Mouse (Mus musculus) gastrocnemius, postnatal 4 days (tissue): Measurements from ENCODE around the gene Serpini1. TPM values are rescaled to one million over a fixed set of nuclear protein-coding genes. Genes with fewer than 3 reads are reported as not detected.
A peak's percentile ranks its signal among the peaks of the same experiment; 100 is the strongest.

Experiments
- DNase-seq, 2 experiments: peaks; one replicate each; pipeline ENCODE4 v3.0.0; 2021 to 2022; ENCODE audit warnings: low spot score in 2 of 2, mixed read lengths in 2 of 2
- long read RNA-seq, 2 experiments: library from polyadenylated mRNA; stranded (forward); transcript quantifications; one replicate each; pipeline ENCODE4 v2.0.0; 2021
- total RNA-seq, 2 experiments: library from RNA; stranded (reverse); gene quantifications; 2 replicates each; pipeline ENCODE4 v1.2.3; 2021

The Serpini1 gene
- total RNA-seq, result 1 to 10 TPM in 1 of 2 experiments, under 1 TPM in 1; 0.91 to 1.1 TPM
- long read RNA-seq, experiment 1, full-length matches to known transcripts, result 2 of 2 reads
- long read RNA-seq, experiment 1, partial matches to known transcripts, result 0 of 2 reads
- long read RNA-seq, experiment 1, other reads (novel, unspliced or antisense), result 0 of 2 reads
- long read RNA-seq, experiment 2, full-length matches to known transcripts, result 1 of 1 reads
- long read RNA-seq, experiment 2, partial matches to known transcripts, result 0 of 1 reads
- long read RNA-seq, experiment 2, other reads (novel, unspliced or antisense), result 0 of 1 reads

DNA sequence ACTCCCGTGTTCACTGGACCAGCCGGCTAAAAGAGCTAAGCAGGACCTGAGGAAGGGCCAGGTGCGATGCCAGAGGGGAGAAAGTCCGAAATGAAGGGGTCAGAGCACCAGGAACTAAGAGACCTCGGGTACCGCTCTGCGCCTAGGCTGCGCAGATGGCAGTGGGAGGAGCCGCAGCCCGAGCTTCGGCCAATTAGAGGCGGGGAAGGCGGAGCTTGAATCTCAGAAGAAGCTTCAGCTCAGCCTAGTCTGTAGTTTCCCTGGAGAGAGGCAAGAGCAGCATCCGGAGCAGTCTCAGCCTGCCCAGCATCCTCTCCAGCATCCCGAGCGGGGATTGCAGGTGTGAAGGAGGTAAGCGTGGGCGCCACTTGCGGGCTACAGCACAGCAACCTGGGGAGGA lies at the start of gene Serpini1:
Gene Serpini1, plus strand, starts transcription at position 256 of the 400 bp plus-strand sequence.
- peak; percentile 57 to 83 for DNase-seq

DNA sequence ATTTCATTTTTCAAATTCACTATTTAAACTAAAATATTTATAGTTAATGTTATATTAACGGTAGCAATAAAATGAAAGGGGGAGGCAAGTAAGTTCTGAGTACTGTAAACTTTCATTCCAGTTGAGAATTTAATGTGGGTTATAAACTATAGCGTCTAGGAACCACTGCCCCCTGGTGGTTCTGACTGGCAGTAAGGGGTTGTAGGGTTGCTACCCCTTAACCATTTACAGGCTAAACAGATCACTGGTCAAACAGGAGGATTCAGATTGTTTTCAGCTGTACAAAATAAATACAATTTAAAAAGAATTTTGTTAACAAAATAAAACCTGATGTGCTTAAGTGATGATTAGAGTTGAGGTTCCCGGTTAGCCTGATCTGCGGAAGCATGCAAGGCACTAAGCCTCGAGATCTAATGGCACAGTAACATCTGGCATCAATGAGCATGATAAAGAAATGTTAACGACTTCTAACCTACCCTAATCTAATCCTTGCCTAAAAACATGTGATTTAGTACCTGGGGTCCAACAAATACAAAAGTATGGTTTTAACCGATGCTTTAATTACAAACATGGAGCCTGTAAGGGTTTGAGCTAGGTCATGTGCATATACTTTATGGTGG lies 39.6 kb upstream of the Serpini1 start:
- peak in 1 of 2 experiments; percentile 38 for DNase-seq

DNA sequence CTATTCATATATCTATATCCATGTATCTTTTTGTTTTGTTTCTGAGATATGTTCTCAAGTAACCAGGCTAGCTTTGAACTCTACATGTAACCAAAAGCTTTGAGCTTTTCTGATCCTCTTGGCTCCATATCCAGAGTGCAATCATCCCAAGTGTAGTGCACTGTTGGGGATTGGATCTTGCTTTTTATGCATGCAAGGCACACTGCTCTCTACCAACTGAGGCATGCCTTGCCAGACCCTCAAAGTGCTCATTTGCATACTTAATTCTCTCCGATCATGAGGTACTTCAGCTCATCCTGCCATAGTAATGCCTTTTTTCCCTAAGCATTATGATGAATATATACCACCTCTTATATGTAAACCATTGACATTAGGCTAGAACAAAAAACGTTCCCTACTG lies 36.0 kb upstream of the Serpini1 start:
- DNase-seq, result no peak

DNA sequence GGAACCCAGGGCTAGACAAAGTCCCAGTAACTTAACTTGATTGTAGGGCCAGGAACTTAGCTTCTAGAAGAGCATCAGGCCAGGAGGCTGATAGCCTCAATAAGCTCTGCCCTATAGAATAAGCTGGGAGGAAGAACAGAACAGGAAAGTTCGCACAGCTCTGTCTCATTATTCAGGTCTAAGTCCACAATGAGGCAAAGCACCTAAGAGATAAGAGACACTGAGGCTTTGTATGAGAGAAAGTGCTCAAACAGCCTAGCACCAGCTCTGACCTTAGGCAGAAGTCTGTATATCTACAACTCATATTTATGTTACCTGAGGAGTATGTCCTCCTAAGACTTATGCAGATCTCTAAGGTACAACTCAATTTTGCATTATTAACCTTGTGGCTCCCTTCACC lies 34.8 kb upstream of the Serpini1 start:
- DNase-seq, result no peak

DNA sequence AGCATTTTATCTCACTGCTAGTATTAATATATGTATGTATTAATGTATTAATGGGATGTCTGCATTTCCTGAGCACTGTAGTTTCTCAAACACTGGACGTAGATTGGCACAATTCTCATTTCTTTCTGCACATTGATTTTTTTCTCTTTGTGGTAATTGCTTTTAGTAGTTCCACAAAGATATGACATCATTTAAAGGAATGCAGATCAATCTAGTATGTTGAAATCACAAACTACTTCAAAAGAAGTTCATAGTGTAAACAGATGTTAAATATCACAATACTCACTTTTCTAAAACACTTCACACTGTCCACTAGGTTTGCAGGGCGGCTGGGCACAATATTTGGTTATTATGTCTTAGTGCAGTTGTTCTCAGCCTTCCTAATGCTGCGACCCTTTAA lies 26.3 kb upstream of the Serpini1 start:
- no peak for DNase-seq

DNA sequence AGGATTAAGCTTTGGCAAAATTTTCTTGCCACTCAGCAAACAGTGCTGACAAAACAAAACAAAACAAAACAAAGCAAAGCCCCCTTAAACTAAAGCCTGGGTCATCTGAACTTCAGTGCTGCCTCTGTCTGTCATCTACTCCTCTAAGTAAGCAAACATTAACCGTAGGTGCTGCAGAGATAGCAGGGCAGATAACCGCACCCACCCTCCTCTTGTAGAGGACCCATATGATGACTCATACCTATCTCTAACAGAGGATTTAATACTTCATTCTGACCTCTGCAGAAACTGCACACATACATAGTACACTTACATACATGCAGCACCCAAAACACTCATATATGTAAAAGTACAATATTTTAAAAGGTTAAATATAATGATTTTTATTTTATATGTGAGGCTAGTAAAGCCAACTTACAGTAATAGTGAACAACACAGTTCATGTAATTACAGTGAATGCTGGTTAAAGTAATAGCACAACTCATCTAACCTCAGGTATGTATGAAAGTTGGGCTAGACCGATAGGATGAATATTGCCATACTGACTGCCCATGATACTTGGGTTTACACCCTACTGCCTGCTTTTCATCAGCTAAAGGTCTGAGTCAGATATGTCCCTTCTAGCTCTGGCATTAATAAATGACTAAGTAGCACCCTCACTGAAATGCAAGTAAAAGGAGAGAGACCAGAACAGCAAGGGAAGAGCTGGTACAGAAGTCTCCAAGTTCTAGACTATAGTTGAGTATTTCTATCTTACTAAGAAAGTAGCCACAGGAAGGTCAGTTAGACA lies 23.1 kb upstream of the Serpini1 start:
- no peak for DNase-seq

DNA sequence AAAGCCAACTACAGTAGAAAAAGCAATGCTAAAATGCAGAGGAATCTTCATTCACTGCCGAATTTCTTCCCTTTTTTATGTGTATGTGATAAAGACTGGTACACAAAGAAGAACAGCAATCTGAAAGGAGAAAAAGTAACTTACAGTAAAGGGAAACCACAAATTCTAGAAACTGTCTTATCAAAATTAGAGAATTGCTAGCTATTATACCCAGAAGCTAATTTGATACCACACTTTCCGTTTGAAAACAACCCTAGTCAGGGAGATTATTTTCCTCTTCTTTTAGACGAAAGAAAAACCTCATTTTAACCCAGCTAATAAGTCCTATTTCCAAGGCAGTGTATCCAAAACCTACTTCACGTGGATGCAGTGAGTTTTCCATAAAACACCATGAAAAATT lies 16.1 kb upstream of the Serpini1 start:
- DNase-seq, result no peak

DNA sequence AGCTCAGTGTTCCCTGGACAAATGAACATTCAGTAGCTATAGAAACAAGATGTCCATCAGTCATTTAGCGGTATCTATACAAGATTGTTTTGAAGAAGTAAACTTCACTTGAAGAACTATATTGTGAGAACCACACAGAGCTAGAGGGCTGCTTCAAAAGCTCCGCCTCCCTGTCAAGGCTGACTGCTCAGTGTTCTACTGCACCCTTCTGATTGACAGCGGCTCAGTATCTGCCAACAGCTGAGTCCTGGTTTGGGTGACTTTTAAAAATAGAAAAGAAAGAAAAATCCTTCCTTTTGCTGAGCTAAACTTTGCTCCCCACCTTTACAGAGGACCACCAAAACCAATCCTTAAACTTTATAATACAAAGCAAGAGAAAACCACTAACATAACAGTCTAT lies 14.5 kb upstream of the Serpini1 start:
- no peak for DNase-seq

DNA sequence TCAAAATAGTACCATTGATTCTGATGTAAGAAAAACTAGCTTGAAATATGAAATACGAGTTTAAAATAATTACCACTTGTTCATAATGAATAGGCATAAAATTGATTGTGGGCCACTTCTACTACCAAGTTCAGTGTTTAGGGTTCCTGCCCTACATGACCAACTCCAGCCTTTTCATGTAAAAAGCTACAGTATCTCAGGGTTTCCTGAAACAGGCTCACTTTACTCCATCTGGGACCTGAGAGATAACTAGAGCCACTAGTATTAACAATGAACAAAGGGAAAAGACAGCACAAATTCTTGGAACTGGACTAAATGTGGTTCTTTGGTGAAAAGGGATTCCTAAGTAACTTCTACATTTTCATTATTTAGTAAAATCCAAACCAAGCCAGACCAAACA lies 13.1 kb upstream of the Serpini1 start:
- no peak for DNase-seq

DNA sequence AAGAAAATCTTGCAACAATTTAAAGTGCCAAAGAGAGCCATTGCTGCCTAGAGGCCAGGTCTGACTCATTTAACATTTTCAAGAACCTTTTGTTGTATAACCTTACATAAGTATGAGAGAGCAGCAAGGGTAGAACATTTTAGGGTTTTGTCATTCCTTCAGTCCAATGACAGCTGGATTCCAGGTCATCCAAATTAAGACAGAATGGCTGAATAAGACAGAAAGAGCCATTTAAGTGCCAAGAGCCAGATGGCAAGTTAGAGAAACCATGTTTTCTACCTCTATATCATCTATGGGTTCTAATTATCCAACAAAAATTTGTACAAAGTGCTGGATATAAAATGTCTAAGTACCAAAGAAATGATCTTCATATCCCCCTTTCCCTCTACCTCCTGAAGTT lies 6.1 kb upstream of the Serpini1 start:
- no peak for DNase-seq

DNA sequence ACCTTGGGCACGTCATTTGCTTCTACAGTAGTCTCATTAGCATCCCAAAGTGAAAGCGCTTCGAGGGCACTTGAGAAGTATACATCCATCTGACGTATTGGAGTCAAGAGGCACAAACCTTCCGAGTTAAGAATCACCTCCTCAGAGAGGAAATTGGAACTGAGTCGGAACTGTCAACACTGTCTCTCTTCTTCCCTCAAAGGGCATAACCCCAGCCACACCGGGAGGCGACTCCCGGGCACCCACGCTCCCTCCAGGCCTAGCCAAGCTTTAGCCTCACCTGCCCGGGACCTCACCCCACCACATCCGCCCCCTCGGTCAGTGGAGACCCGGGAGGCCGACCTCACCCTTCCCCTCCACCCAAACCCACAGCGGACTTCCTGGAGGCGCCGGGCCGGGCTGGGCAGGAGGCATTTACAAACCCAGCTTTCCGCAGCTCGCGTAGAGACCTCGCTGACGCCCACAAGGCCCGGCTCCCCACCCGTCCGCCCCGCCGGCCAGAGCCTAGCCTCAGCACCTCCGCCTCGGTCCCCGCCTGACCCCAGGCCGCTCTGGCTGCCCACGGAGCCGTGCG lies 1.1 kb upstream of the Serpini1 start:
- peak in 1 of 2 experiments; percentile 28 for DNase-seq

DNA sequence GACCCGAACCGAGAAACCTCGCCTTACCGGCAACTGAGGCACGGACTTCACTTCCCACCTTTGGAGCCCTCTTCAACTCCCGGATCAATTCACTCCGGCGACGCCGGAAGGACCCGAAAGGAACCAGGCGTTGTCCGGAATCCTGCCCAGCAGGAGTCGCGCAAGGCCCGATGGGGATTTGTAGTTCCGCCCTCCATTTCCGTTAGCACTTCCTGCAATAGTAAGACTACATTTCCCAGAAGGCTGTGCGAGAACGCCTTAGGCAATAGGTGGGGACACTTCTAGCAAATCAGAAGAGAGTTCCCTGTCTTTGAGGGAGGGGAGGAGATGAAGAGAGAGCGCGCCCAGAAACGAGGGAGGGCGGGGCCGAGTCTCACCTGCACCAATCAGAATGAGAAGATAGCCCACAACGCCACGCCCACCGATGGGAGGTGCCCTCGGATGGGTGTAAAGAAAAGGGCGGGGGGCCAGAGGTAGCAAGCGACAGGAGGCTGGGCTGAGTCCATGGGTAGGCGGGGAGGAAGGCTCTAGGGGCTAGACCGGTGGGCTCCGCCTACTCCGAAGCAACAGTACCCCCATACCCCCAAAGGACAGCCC lies 554 bp upstream of the Serpini1 start, which contains the start of gene Pdcd10:
Gene Pdcd10, minus strand, starts transcription at position 162 of the 597 bp plus-strand sequence.
- DNase-seq, result peak; percentile 92 to 97

DNA sequence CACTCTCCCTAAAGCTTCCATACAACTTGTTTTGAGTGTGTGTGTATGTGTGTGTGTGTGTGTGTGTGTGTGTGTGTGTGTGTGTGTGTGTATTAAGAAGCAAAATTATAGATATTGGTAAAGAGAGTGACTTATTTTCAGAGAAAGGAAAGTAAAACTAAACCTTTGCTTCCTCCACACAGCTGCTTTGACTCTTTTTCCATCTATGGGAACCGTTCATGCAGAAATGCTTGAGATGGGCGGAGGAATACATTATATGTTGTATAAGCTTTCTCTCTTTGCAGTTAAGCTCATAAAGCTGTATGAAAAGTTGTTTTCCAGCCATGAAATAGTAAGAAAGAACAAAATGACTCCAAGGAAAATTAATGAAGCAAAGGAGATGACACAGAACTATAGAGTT lies 16.7 kb downstream of the Serpini1 start:
- no peak for DNase-seq

DNA sequence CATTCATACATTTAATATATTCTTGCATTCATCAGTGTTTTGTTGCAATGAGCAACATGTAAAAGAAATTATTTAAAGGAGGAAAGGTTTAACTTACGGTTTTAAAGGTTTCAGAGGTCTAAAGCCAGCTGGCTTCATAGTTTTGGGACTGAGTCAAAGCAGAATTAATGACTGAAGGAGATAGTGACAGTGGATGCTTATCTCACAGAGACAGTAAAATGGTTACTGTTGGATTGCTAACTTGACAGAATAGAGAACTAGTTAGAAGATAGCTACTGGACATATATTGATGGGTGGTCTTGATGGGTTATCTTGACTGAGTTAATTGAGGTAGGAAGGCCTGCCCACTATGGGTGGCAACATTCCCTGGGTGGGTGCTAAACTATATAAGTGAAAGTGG lies 18.2 kb downstream of the Serpini1 start:
- DNase-seq, result no peak

DNA sequence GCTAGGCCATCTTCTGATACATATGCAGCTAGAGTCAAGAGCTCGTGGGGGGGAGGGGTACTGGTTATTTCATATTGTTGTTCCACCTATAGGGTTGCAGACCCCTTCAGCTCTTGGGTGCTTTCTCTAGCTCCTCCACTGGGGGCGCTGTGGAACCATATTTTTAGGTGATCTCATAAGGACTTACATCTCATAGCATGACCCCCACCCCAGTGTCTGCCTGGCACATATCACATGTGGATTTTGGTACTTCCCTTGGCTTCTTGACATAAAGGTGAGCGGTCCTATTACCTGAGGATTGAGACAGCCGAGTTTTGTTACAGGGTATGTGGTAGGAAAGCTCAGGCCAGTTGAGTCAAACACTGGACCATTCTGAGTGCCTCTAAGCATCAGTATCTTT lies 22.0 kb downstream of the Serpini1 start:
- no peak for DNase-seq

DNA sequence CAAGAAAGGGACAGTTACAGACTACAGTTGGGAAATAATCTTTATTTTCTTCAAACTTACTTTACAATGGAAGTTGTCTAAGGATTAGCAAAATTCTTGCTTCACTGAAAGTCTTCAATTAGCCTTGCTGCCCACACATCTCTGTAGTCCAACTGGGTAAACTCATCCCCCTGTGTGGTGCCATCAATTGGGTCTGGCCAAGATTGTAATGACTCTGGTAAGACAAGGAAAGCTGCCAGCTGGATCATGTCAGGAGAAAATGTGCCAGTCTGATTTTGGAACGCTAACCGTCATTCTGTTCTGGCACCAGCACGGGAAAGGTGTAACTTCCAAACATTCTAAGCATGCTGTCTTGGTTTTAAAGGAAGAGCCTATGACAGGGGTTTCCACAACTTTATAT lies 25.9 kb downstream of the Serpini1 start:
- no peak for DNase-seq

DNA sequence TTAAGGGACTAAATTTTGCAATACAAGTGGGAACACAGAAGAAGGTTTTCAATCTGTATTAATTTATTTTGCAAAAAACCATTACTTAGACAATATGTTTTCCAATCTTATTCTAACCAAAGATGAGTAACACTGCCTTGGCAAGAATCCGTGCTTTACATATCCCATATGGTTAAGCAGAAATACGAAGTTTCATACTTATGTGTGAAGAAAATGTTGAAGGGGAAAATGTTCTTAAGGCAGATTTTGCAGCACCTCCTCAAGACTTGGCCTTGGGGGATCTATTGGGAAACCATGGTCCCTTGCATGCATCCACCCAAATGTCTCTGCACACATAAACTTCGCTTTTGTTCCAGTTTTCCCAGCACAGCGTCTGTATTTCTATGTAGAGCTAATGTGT lies 27.6 kb downstream of the Serpini1 start:
- no peak for DNase-seq

DNA sequence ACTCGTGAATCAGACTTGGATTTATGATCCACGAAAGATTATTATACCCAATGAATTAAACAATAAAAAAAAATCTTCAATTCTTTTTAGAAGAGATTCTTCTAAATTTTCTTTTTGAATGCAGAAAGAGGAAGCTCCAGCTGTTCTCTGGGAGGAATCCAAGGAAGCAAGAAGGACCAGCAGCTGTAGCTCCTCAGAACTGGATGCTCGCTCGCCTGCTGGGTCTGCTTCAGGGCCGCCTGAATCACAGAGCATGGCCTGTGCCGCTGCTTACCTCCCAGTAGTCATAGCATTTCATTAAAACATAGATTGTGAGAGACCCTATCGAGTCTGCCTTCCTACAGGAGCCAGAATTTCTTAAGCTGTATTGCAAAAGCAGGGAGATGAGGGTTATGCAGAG lies 53.7 kb downstream of the Serpini1 start:
- no peak for DNase-seq

DNA sequence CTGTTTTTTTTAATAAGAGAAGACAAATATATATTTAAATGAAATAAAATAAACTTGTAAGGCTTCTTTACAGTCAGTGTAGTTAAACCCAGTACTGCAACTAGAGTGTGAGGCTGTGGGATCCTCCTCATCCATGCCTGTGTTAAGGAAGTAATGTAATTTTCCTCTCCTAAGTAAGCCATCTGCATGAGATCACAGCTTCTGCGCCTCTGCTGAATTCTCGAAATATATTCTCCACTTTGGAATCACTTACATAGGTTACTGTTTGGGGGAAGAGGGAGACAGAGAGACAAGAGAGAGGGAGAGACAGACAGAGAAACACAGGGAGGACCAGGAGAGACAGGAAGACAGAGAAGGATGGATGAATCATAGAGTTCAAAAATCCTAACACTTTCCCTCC lies 67.3 kb downstream of the Serpini1 start:
- no peak for DNase-seq

DNA sequence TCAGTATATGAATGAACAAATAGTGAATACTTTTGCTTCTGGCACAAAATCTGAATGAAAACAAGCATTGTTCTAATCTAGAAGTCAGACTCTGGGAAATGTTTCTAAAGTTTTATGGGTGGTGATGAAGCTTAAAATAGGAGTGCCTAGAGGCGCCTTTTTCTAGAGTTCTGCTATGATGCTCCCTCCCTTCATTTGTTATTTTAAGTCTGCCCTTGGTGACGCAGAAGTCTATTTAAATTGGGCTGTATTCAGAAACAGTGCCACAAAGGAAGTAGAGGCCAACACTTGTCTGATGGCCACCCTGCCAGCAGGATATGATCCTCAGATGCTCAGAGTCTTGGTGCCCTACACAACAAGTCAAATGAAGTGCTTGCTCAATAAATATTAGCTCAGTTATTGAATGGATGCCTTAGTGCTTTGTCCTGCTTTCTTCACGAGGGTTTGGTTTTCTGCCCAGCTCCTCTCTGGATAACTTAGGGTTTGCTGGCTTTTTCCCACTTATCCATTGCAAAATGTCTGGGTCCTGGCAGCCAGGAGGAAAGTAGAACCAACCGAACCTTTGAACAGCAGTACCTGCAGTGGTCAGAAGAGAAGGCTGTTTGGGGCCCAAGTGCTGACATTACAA lies 73.8 kb downstream of the Serpini1 start:
- no peak for DNase-seq

DNA sequence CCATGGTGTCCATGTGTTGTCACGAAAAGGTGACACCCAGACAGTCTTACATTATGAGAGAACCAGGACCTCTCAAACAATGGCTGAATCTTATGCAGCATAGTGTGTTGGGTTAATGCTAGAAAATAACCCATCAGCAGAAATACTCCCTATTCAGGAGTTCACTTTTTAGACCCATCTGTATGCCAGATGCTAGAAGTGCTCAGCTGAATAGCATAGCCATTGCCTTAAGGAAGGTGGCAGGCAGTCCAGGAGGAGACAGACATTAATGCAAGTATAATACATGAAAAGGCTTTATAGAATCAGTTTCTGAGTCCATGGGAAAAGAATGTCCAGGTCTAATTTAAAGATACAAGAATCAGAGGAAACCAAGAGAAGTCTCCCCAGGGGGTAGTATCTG lies 75.9 kb downstream of the Serpini1 start:
- no peak for DNase-seq
